In the genomic region with DNA sequence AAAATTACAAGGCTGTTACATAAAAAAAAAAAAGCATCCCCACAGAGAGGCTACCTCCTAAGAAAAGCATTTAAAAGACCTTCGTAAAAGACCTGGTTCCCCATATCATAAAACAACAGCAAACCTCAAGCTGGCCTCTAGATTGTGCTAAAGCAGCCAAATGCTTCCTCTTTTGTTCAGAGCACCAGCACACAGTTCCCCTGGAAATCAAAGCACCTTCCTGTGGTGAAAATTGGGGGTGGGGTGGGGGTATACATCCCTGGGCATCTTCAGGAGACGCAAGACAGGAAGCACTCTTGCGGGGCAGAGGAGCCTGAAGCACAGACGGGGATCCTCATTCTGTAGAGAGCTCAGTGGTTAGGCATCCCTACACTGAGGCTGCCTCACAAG, we compare ENCODE assay signal across 13 mouse cellular contexts. TPM values are rescaled to one million over a fixed set of nuclear protein-coding genes. Genes with fewer than 3 reads are reported as not detected.
DNase-seq lines count a peak whose midpoint lies in the region; ATAC-seq lines count a peak whose summit lies in the region.
"Had no signal": no experiment of that assay in that cellular context is flagged by ENCODE, and none has a peak within 500 bp of the region (broad histone marks: within the 10 kb centered on the region; RNA-seq: fewer than 3 reads in every experiment).

No protein-coding gene starts in this region.

- no peak overlapping the region for H3K4me2 ChIP-seq in limb, embryonic 13.5 days (replicated peaks)
- H3K4me2 ChIP-seq in neural tube, embryonic 13.5 days, result peak overlapping the region; percentile 4; the same call in 1 of the 2 replicates
- H3K4me2 ChIP-seq: embryonic facial prominence, embryonic 12.5 days; heart, embryonic 12.5 days had no signal

- no peak overlapping the region for H3K4me3 ChIP-seq in limb, embryonic 13.5 days
- H3K4me3 ChIP-seq in limb, embryonic 10.5 days, result no peak overlapping the region
- H3K4me3 ChIP-seq in neural tube, embryonic 13.5 days, result no peak overlapping the region
- H3K4me3 ChIP-seq: embryonic facial prominence, embryonic 12.5 days; heart, embryonic 12.5 days had no signal

- 0 out of 2 replicates have a peak, but pooled peaks have one; percentile 19 for ATAC-seq in limb, embryonic 13.5 days (ENCODE audit: low FRiP score, low read depth)
- peak; percentile 91 for ATAC-seq in common myeloid progenitor, adult 5-6 weeks (replicated peaks; ENCODE audit: low read depth, poor library complexity, severe bottlenecking)
- ATAC-seq in hematopoietic stem cell, adult 5-6 weeks (replicated peaks in 1 of 2; ENCODE audit: insufficient read depth in 1 of 2, low FRiP score in 2 of 2, low TSS enrichment in 1 of 2, low read depth in 1 of 2, poor library complexity in 2 of 2, severe bottlenecking in 2 of 2), result peak; percentile 86 to 87
- ATAC-seq in neural tube, embryonic 13.5 days (ENCODE audit: low read depth), result no peak

- no peak overlapping the region for H3K27ac ChIP-seq in limb, embryonic 13.5 days
- no peak overlapping the region for H3K27ac ChIP-seq in limb, embryonic 10.5 days
- no peak overlapping the region for H3K27ac ChIP-seq in neural tube, embryonic 13.5 days (replicated peaks)
- H3K27ac ChIP-seq: embryonic facial prominence, embryonic 12.5 days had no signal

- no peaks in the 10 kb centered on the region; the same call in 1 of the 2 replicates for H3K27me3 ChIP-seq in limb, embryonic 13.5 days
- H3K27me3 ChIP-seq in limb, embryonic 10.5 days (ENCODE audit: low read depth, poor library complexity, severe bottlenecking), result no peaks in the 10 kb centered on the region
- H3K27me3 ChIP-seq in neural tube, embryonic 13.5 days, result no peaks in the 10 kb centered on the region
- H3K27me3 ChIP-seq: embryonic facial prominence, embryonic 12.5 days; heart, embryonic 12.5 days had no signal

- H3K9me3 ChIP-seq in limb, embryonic 13.5 days, result no peaks in the 10 kb centered on the region
- H3K9me3 ChIP-seq in limb, embryonic 10.5 days (replicated peaks), result no peaks in the 10 kb centered on the region
- no peaks in the 10 kb centered on the region for H3K9me3 ChIP-seq in neural tube, embryonic 13.5 days
- H3K9me3 ChIP-seq: embryonic facial prominence, embryonic 12.5 days; heart, embryonic 12.5 days had no signal

- no peak overlapping the region for H3K9ac ChIP-seq in limb, embryonic 13.5 days
- no peak overlapping the region for H3K9ac ChIP-seq in neural tube, embryonic 13.5 days
- H3K9ac ChIP-seq: embryonic facial prominence, embryonic 12.5 days; heart, embryonic 12.5 days had no signal

- DNase-seq in limb, embryonic 10.5 days (ENCODE audit: low spot score), result no peak
- no peak for DNase-seq in embryo, embryonic 10.5 days (ENCODE audit: low spot score)
- DNase-seq in gastrocnemius, postnatal 25 days, result no peak
- DNase-seq: kidney, postnatal 14 days; thymus, postnatal 36 days had no signal

- WGBS in limb, embryonic 13.5 days, result 39% methylated on average over 4 of the region's 4 CpGs
- 71% methylated on average over 4 of the region's 4 CpGs for WGBS in limb, embryonic 10.5 days
- 9% methylated on average over 4 of the region's 4 CpGs for WGBS in neural tube, embryonic 13.5 days

- H3K36me3 ChIP-seq in limb, embryonic 13.5 days, result no peaks in the 10 kb centered on the region
- no peaks in the 10 kb centered on the region for H3K36me3 ChIP-seq in limb, embryonic 10.5 days
- H3K36me3 ChIP-seq in neural tube, embryonic 13.5 days, result no peaks in the 10 kb centered on the region
- H3K36me3 ChIP-seq: embryonic facial prominence, embryonic 12.5 days; heart, embryonic 12.5 days had no signal

- peaks cover 19% of the 10 kb centered on the region for H3K4me1 ChIP-seq in limb, embryonic 13.5 days
- peaks cover 13% of the 10 kb centered on the region for H3K4me1 ChIP-seq in limb, embryonic 10.5 days
- H3K4me1 ChIP-seq in neural tube, embryonic 13.5 days (replicated peaks), result peaks cover 16% of the 10 kb centered on the region

RNA-seq across cellular contexts. Expression of a gene that starts 38.5 kb away (rescaled TPM):
- not detected in 2 replicates for polyA plus RNA-seq in limb, embryonic 13.5 days (2015; fragmentation: Nextera tagmentation; extraction: Ambion mirVana)
- polyA plus RNA-seq in limb, embryonic 10.5 days (2016; fragmentation: Nextera tagmentation; extraction: Ambion mirVana), result not detected in 2 replicates
- not detected in 2 replicates for total RNA-seq in common myeloid progenitor, adult 5-6 weeks (2017)
- total RNA-seq in hematopoietic stem cell, adult 5-6 weeks (2017), result not detected in 2 replicates
- 0.17 and 0.19 TPM in 2 replicates for polyA plus RNA-seq in neural tube, embryonic 13.5 days (2015; fragmentation: Nextera tagmentation; extraction: Ambion mirVana)
- 1,000 to 10,000 TPM; 1,499 to 1,709 TPM for total RNA-seq in gastrocnemius, postnatal 25 days (2021)
- polyA plus RNA-seq: cerebellum, adult 2 months; embryonic facial prominence, embryonic 12.5 days; liver, adult 2 months had no signal

Comparison
In these comparisons a context has a peak if more than half of its experiments do, and no peak if none do; other contexts are left out.
1. RNA of a gene that starts 38.5 kb away (total RNA-seq): 1,499 to 1,709 TPM in gastrocnemius, postnatal 25 days; not detected in common myeloid progenitor, adult 5-6 weeks and not detected in hematopoietic stem cell, adult 5-6 weeks; every median in the first group is over 1,000 times any median in the second.